Mouse (Mus musculus): ENCODE results near the gene Ces4a. TPM values are rescaled to one million over a fixed set of nuclear protein-coding genes. Genes with fewer than 3 reads are reported as not detected.

Ces4a gene
- polyA plus RNA-seq, 1 experiment from 2014 or later: not detected

Other genes starting within 250 kb of the Ces4a start
- gene Ces2e, start 205.5 kb upstream of the Ces4a start, polyA plus RNA-seq (2014; fragmentation: Nextera tagmentation; extraction: Ambion mirVana): 0.17 and 0.28 TPM in 2 replicates
- gene Ces2f, start 184.4 kb upstream of the Ces4a start, polyA plus RNA-seq (2014; fragmentation: Nextera tagmentation; extraction: Ambion mirVana): not detected in 2 replicates
- gene Ces2g, start 170.1 kb upstream of the Ces4a start, polyA plus RNA-seq (2014; fragmentation: Nextera tagmentation; extraction: Ambion mirVana): 1.1 and 1.6 TPM in 2 replicates
- gene Ces2h, start 130.9 kb upstream of the Ces4a start, polyA plus RNA-seq (2014; fragmentation: Nextera tagmentation; extraction: Ambion mirVana): not detected in 2 replicates
- not detected in 2 replicates for gene Ces3a, start 83.2 kb upstream of the Ces4a start, polyA plus RNA-seq (2014; fragmentation: Nextera tagmentation; extraction: Ambion mirVana)
- gene Ces3b, start 48.0 kb upstream of the Ces4a start, polyA plus RNA-seq (2014; fragmentation: Nextera tagmentation; extraction: Ambion mirVana): not detected in 2 replicates
- 73.7 and 75.2 TPM in 2 replicates for gene Cbfb, start 38.9 kb downstream of the Ces4a start, polyA plus RNA-seq (2014; fragmentation: Nextera tagmentation; extraction: Ambion mirVana)
- gene D230025D16Rik, start 93.3 kb downstream of the Ces4a start, polyA plus RNA-seq (2014; fragmentation: Nextera tagmentation; extraction: Ambion mirVana): 33.1 and 34.5 TPM in 2 replicates
- 22.7 and 29.4 TPM in 2 replicates for gene B3gnt9, start 123.4 kb downstream of the Ces4a start, polyA plus RNA-seq (2014; fragmentation: Nextera tagmentation; extraction: Ambion mirVana)
- 21.7 and 22.0 TPM in 2 replicates for gene Tradd, start 132.8 kb downstream of the Ces4a start, polyA plus RNA-seq (2014; fragmentation: Nextera tagmentation; extraction: Ambion mirVana)
- 3.0 and 3.1 TPM in 2 replicates for gene Fbxl8, start 132.8 kb downstream of the Ces4a start, polyA plus RNA-seq (2014; fragmentation: Nextera tagmentation; extraction: Ambion mirVana)
- not detected in 2 replicates for gene Hsf4, start 138.0 kb downstream of the Ces4a start, polyA plus RNA-seq (2014; fragmentation: Nextera tagmentation; extraction: Ambion mirVana)
- gene Nol3, start 144.3 kb downstream of the Ces4a start, polyA plus RNA-seq (2014; fragmentation: Nextera tagmentation; extraction: Ambion mirVana): 1.9 and 2.0 TPM in 2 replicates
- gene 4931428F04Rik, start 158.1 kb downstream of the Ces4a start, polyA plus RNA-seq (2014; fragmentation: Nextera tagmentation; extraction: Ambion mirVana): 10.3 and 10.7 TPM in 2 replicates
- 7.9 and 9.2 TPM in 2 replicates for gene Exoc3l, start 164.3 kb downstream of the Ces4a start, polyA plus RNA-seq (2014; fragmentation: Nextera tagmentation; extraction: Ambion mirVana)
- gene E2f4, start 165.9 kb downstream of the Ces4a start, polyA plus RNA-seq (2014; fragmentation: Nextera tagmentation; extraction: Ambion mirVana): 95.0 and 95.8 TPM in 2 replicates
- gene Elmo3, start 173.8 kb downstream of the Ces4a start, polyA plus RNA-seq (2014; fragmentation: Nextera tagmentation; extraction: Ambion mirVana): 14.3 and 15.2 TPM in 2 replicates
- gene Lrrc29, start 194.5 kb downstream of the Ces4a start, polyA plus RNA-seq (2014; fragmentation: Nextera tagmentation; extraction: Ambion mirVana): 2.6 and 3.6 TPM in 2 replicates
- 122 and 128 TPM in 2 replicates for gene Tmem208, start 194.6 kb downstream of the Ces4a start, polyA plus RNA-seq (2014; fragmentation: Nextera tagmentation; extraction: Ambion mirVana)
- 3.5 and 6.3 TPM in 2 replicates for gene Fhod1, start 216.2 kb downstream of the Ces4a start, polyA plus RNA-seq (2014; fragmentation: Nextera tagmentation; extraction: Ambion mirVana)
- 3.2 and 3.7 TPM in 2 replicates for gene Slc9a5, start 217.0 kb downstream of the Ces4a start, polyA plus RNA-seq (2014; fragmentation: Nextera tagmentation; extraction: Ambion mirVana)
- 0.14 and 0.64 TPM in 2 replicates for gene Plekhg4, start 241.5 kb downstream of the Ces4a start, polyA plus RNA-seq (2014; fragmentation: Nextera tagmentation; extraction: Ambion mirVana)

Data from stomach, embryonic 14.5 days (tissue).